Mouse (Mus musculus) cerebellum, postnatal 10 days (tissue): ENCODE results near the gene Syngr2.

ENCODE experiments used
- DNase-seq, 2 experiments: peaks; one replicate each; pipeline ENCODE4 v3.0.0; 2021; ENCODE audit warnings: mixed read lengths in 2 of 2

Syngr2 gene

GRCm38 (mm10) chr11:117809407-117810311, at the start of gene Syngr2, which contains the start of gene Gm20708:
Syngr2 (plus strand) TSS chr11:117809668.
Gm20708 (plus strand) TSS chr11:117809668.
- DNase-seq: peak; percentile 64 to 73

GRCm38 (mm10) chr11:117760374-117761119, 48.9 kb upstream of the Syngr2 start:
- DNase-seq: peak; percentile 70 to 76

- DNase-seq: no peak
These were observed 47.7 kb upstream of the Syngr2 start for GRCm38 (mm10) chr11:117761801-117762200.

- no peak for DNase-seq
These were observed 47.2 kb upstream of the Syngr2 start for GRCm38 (mm10) chr11:117762246-117762645.

GRCm38 (mm10) chr11:117764319-117764718, 45.1 kb upstream of the Syngr2 start:
- DNase-seq: peak in 1 of 2 experiments; percentile 43

GRCm38 (mm10) chr11:117765361-117765760, 44.1 kb upstream of the Syngr2 start:
- no peak for DNase-seq

GRCm38 (mm10) chr11:117766275-117766674, 43.2 kb upstream of the Syngr2 start:
- no peak for DNase-seq

GRCm38 (mm10) chr11:117768725-117769682, 40.5 kb upstream of the Syngr2 start:
- peak; percentile 85 to 90 for DNase-seq

- peak; percentile 55 to 57 for DNase-seq
These were observed 39.8 kb upstream of the Syngr2 start for GRCm38 (mm10) chr11:117769683-117770047.

- DNase-seq: peak; percentile 65 to 77
These were observed 39.1 kb upstream of the Syngr2 start for GRCm38 (mm10) chr11:117770407-117770806.

GRCm38 (mm10) chr11:117772352-117772751, 37.1 kb upstream of the Syngr2 start:
- DNase-seq: no peak

- DNase-seq: peak; percentile 53 to 54
These were observed 34.5 kb upstream of the Syngr2 start for GRCm38 (mm10) chr11:117774925-117775324.

- peak; percentile 51 to 56 for DNase-seq
These were observed 33.9 kb upstream of the Syngr2 start for GRCm38 (mm10) chr11:117775540-117775939.

GRCm38 (mm10) chr11:117776085-117776792, 33.2 kb upstream of the Syngr2 start:
- no peak for DNase-seq

- no peak for DNase-seq
These were observed 32.4 kb upstream of the Syngr2 start for GRCm38 (mm10) chr11:117777111-117777510.

- DNase-seq: no peak
These were observed 31.4 kb upstream of the Syngr2 start for GRCm38 (mm10) chr11:117778031-117778430.

GRCm38 (mm10) chr11:117778851-117779433, 30.5 kb upstream of the Syngr2 start:
- no peak for DNase-seq

- peak; percentile 55 to 57 for DNase-seq
These were observed 29.9 kb upstream of the Syngr2 start for GRCm38 (mm10) chr11:117779434-117780198.

- DNase-seq: no peak
These were observed 29.3 kb upstream of the Syngr2 start for GRCm38 (mm10) chr11:117780199-117780515.

GRCm38 (mm10) chr11:117780582-117781111, 28.8 kb upstream of the Syngr2 start:
- DNase-seq: peak; percentile 74 to 75
